Mouse (Mus musculus) embryonic facial prominence, embryonic 14.5 days (tissue): ENCODE results near the gene Snrpd2. TPM values are rescaled to one million over a fixed set of nuclear protein-coding genes. Genes with fewer than 3 reads are reported as not detected.

ENCODE experiments used
- ATAC-seq: fragments of 200-750 bp; cut with Nextera tagmentation; 2 replicates; pipeline ENCODE4 v1.8.0; 2017; ENCODE audit warnings: low read depth, moderate number of reproducible peaks, moderate TSS enrichment
- DNase-seq: peaks from one replicate; pipeline ENCODE4 v3.0.0-alpha.2; 2015; ENCODE audit warnings: low spot score
- H3K27ac ChIP-seq: fragments of 300-500 bp; sonication (generic); replicated peaks from 2 replicates; pipeline ENCODE4 v1.5.1; 2014; ENCODE audit warnings: low read depth, mild to moderate bottlenecking, low read length, moderate library complexity
- H3K27me3 ChIP-seq: fragments of 300-500 bp; sonication (generic); replicated peaks from 2 replicates; pipeline ENCODE4 v1.6.1; 2014; ENCODE audit warnings: low read length; ENCODE audit not compliant: control insufficient read depth, insufficient read depth
- H3K36me3 ChIP-seq: fragments of 300-500 bp; sonication (generic); 2 replicates; pipeline ENCODE4 v1.6.1; 2014; ENCODE audit warnings: low read length, mixed read lengths; ENCODE audit not compliant: control insufficient read depth, insufficient read depth
- H3K4me1 ChIP-seq: fragments of 300-500 bp; sonication (generic); 2 replicates; pipeline ENCODE4 v1.6.1; 2014; ENCODE audit warnings: antibody characterized with exemption, low read length; ENCODE audit not compliant: control insufficient read depth, insufficient read depth
- H3K4me2 ChIP-seq: fragments of 300-500 bp; sonication (generic); 2 replicates; pipeline ENCODE4 v1.6.1; 2014; ENCODE audit warnings: low read depth, mild to moderate bottlenecking, low read length, moderate library complexity, mixed read lengths
- H3K4me3 ChIP-seq: fragments of 300-500 bp; sonication (generic); 2 replicates; pipeline ENCODE4 v1.5.1; 2014; ENCODE audit warnings: low read depth, mild to moderate bottlenecking, low read length
- H3K9ac ChIP-seq: fragments of 300-500 bp; sonication (generic); 2 replicates; pipeline ENCODE4 v1.6.1; 2014; ENCODE audit warnings: low read depth, mild to moderate bottlenecking, low read length, moderate library complexity, mixed read lengths
- H3K9me3 ChIP-seq: fragments of 300-500 bp; sonication (generic); 2 replicates; pipeline ENCODE4 v1.6.1; 2016; ENCODE audit warnings: low read length; ENCODE audit not compliant: control insufficient read depth
- WGBS: fragments of 180-500 bp; shearing (Covaris S2); extraction: QIAGEN DNeasy Blood & Tissue Kit; methylation state at CpG from one replicate; pipeline ENCODE4 v1.1.7; 2014; 5-methylcytosine and 5-hydroxymethylcytosine counted together
- polyA plus RNA-seq: library from polyadenylated mRNA; unstranded; fragments of >200 nt; fragmentation: Nextera tagmentation; extraction: Ambion mirVana; gene quantifications from 2 replicates; pipeline ENCODE4 v1.2.1, GENCODE M21; 2014

Gene Snrpd2
- polyA plus RNA-seq, 1 experiment from 2014 or later = 130 TPM

- peaks cover 13% of the 10 kb centered on the region; the same call in 1 of the 2 replicates for H3K4me1 ChIP-seq
Observed at GRCm38 (mm10) chr7:19176516-19176947, 27.0 kb downstream of the Snrpd2 start.

GRCm38 (mm10) chr7:19177216-19177615 is 27.7 kb downstream of the Snrpd2 start:
- H3K36me3 ChIP-seq = no peaks in the 10 kb centered on the region
- peaks cover 12% of the 10 kb centered on the region; the same call in 1 of the 2 replicates for H3K4me1 ChIP-seq
- no peaks in the 10 kb centered on the region for H3K9me3 ChIP-seq
- 70% methylated on average over 7 of the region's 7 CpGs for WGBS
- no peak for ATAC-seq
- H3K27me3 ChIP-seq = peaks cover 59% of the 10 kb centered on the region
- no peak overlapping the region for H3K4me2 ChIP-seq
- H3K4me3 ChIP-seq = no peak overlapping the region
- DNase-seq = no peak
- no peak overlapping the region for H3K9ac ChIP-seq
- H3K27ac ChIP-seq = no peak overlapping the region

More at GRCm38 (mm10) chr7:19176516-19176947, 27.0 kb downstream of the Snrpd2 start:
- Histone ChIP-seq H3K4me2 (peak overlapping the region; percentile 39), H3K36me3 (no peaks in the 10 kb centered on the region), H3K4me3 (peak overlapping the region; percentile 30), H3K27me3 (peaks cover 59% of the 10 kb centered on the region), H3K27ac (no peak overlapping the region), H3K9ac (peak overlapping the region; percentile 26; the same call in 1 of the 2 replicates), H3K9me3 (no peaks in the 10 kb centered on the region)
- WGBS = 5% methylated on average over 18 of the region's 21 CpGs
- DNase-seq = no peak
- no peak for ATAC-seq

DNA sequence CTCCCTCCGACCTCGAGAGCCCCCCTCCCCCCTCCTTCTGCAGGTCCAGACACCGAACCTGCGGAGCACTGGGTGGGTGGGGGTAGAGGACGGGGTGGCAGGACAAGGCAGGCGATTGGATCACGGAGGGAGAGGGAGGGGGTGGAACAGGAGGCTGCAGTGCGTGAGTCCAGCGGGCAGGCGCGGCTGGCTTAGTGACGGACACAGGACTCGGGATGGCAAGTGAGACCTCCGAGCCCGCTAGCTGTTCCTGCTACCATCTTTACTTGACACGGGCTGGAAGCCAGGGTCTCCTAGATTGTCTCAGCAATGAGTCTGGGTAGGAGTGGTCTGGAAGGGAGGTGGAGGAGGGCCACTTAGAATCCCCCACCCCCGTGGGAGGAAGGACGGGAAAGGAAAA is 28.5 kb downstream of the Snrpd2 start:
- H3K4me1 ChIP-seq = 0 out of 2 replicates have a peak, but pooled peaks cover 6% of the 10 kb centered on the region
- H3K4me3 ChIP-seq = peak overlapping the region; percentile 26; the same call in 1 of the 2 replicates
- H3K9me3 ChIP-seq = no peaks in the 10 kb centered on the region
- H3K4me2 ChIP-seq = peak overlapping the region; percentile 18; the same call in 1 of the 2 replicates
- no peak for DNase-seq
- 15% methylated on average over 17 of the region's 18 CpGs for WGBS
- no peaks in the 10 kb centered on the region for H3K36me3 ChIP-seq
- H3K27ac ChIP-seq = no peak overlapping the region
- peaks cover 59% of the 10 kb centered on the region for H3K27me3 ChIP-seq
- no peak for ATAC-seq
- H3K9ac ChIP-seq = no peak overlapping the region

DNA sequence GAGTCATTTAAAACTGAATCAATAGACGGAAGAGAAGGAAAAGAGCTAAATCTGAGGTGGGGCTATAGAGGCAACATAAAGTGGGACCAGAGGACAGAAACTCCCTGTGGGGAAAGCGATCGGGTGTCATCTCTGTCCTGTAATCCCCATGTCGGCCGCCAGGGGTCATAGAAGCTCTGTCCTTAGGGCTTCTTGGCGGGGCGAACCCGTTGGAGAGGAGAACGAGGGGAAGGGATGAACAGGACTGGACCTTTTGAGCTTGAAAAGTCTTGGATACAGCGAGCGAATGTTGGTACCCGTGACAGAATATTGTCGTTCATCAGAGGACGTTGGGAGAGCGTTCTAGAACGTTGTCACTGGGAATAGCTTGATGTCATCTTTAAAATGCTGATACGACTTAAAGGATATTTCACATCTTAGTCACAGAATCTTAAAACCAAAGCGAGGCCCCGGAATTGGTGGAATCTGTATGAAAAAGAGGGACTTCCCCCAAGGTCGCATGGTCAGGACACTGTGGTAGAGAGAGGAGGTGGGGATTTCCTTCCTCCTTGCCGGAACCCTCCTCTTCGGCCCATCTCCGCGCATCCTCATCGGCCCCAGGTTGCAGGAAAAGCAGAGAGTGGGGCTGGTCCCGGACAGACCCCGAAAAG is 29.0 kb downstream of the Snrpd2 start:
- Histone ChIP-seq H3K4me2 (peak overlapping the region; percentile 51), H3K4me3 (peak overlapping the region; percentile 26), H3K36me3 (peaks cover 2% of the 10 kb centered on the region; the same call in 1 of the 2 replicates), H3K9ac (no peak overlapping the region), H3K9me3 (no peaks in the 10 kb centered on the region), H3K4me1 (0 out of 2 replicates have a peak, but pooled peaks cover 6% of the 10 kb centered on the region), H3K27ac (no peak overlapping the region), H3K27me3 (peaks cover 55% of the 10 kb centered on the region)
- WGBS = 5% methylated on average over 25 of the region's 27 CpGs
- DNase-seq (peak; percentile 53), ATAC-seq (no peak)

DNA sequence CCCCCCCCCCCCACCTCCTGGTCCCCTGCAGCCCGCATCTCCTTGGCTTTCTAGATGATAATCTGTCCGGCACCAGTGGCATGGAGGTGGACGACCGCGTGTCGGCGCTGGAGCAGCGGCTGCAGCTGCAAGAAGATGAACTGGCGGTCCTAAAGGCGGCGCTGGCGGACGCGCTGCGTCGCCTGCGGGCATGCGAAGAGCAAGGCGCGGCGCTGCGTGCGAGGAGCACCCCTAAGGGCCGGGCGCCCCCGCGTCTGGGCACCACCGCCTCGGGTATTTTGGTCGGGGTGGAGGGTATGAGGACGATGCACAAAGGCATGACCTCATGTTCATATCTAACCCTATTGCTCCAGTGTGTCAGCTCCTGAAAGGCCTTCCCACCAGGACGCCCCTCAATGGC is 29.7 kb downstream of the Snrpd2 start:
- Histone ChIP-seq H3K9ac (0 out of 2 replicates have a peak overlapping the region, but pooled peaks have one; percentile 22), H3K27me3 (peaks cover 54% of the 10 kb centered on the region), H3K4me2 (peak overlapping the region; percentile 51), H3K4me1 (peaks cover 9% of the 10 kb centered on the region; the same call in 1 of the 2 replicates), H3K36me3 (peaks cover 8% of the 10 kb centered on the region; the same call in 1 of the 2 replicates), H3K4me3 (peak overlapping the region; percentile 26), H3K9me3 (no peaks in the 10 kb centered on the region), H3K27ac (no peak overlapping the region)
- DNase-seq (peak; percentile 80), ATAC-seq (no peak)
- 2% methylated on average over 20 of the region's 32 CpGs for WGBS

DNA sequence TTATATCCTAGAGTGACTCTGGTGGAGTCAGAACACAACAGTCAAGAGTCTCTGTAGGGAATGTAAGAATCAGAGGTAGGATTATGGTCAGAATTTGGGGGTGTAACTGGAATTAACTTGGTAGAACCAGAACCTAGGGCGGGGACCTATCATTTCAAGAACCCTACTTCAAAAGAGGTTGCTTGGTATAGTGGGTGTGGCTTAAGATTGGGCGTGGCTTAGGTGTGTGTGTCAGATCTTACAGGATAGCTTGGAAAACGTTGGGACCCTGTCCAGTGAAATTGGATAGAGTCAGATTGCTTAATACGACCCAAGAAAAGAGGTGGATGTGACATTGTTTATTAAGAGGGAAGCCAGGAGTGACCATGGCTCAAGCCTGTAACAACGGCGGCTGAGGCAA is 30.4 kb downstream of the Snrpd2 start:
- DNase-seq = no peak
- Histone ChIP-seq H3K4me2 (no peak overlapping the region; the same call in 1 of the 2 replicates), H3K36me3 (peaks cover 8% of the 10 kb centered on the region; the same call in 1 of the 2 replicates), H3K27me3 (peaks cover 54% of the 10 kb centered on the region), H3K9me3 (no peaks in the 10 kb centered on the region), H3K4me1 (peaks cover 16% of the 10 kb centered on the region), H3K9ac (no peak overlapping the region), H3K4me3 (no peak overlapping the region), H3K27ac (no peak overlapping the region)
- no peak for ATAC-seq
- 27% methylated on average over 6 of the region's 6 CpGs for WGBS

DNA sequence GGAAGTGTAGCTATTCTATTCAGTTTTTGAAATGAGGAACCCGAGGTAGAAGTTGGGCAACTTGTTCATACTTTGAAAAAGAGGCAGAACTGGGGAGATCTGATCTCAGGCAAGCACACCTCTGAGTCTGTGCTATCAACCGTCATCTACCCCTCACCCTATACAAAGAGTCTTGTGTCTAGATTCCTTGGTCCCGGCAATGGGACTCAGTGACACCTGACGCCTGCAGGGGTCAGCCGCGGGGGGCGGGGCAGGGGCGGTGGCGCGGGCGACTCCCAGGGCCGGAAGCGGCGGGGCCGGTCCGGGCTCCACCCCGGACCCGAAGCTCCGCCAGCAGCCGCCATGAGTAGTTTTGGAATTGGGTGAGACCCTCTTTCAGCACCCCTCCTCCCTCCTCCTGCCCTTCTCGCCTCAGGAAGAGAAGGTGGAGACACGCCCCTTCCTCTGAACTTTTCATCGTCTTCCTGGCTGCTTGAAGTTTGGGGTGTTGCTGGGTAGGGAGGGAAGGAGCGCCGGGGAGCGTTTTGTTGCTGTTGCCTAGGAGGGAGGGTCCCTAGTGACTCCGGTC is 31.4 kb downstream of the Snrpd2 start:
- Histone ChIP-seq H3K9me3 (no peaks in the 10 kb centered on the region), H3K27me3 (peaks cover 46% of the 10 kb centered on the region), H3K9ac (peak overlapping the region; percentile 64), H3K4me1 (peaks cover 23% of the 10 kb centered on the region), H3K4me3 (peak overlapping the region; percentile 51), H3K4me2 (peak overlapping the region; percentile 76), H3K27ac (no peak overlapping the region), H3K36me3 (peaks cover 9% of the 10 kb centered on the region; the same call in 1 of the 2 replicates)
- peak; percentile 68 for DNase-seq
- 0% methylated on average over 9 of the region's 27 CpGs for WGBS
- peak; percentile 48 for ATAC-seq

GRCm38 (mm10) chr7:19184250-19184649 is 34.7 kb downstream of the Snrpd2 start:
- Histone ChIP-seq H3K4me3 (no peak overlapping the region), H3K27me3 (peaks cover 15% of the 10 kb centered on the region), H3K4me2 (no peak overlapping the region), H3K4me1 (peaks cover 23% of the 10 kb centered on the region), H3K36me3 (peaks cover 32% of the 10 kb centered on the region), H3K27ac (peak overlapping the region; percentile 84), H3K9ac (peak overlapping the region; percentile 8; the same call in 1 of the 2 replicates), H3K9me3 (no peaks in the 10 kb centered on the region)
- ATAC-seq (peak; percentile 30; the same call in 1 of the 2 replicates), DNase-seq (peak; percentile 61)
- 57% methylated on average over 2 of the region's 2 CpGs for WGBS
